Mouse (Mus musculus): ENCODE results near the gene Psmc3. TPM values are rescaled to one million over a fixed set of nuclear protein-coding genes. Genes with fewer than 3 reads are reported as not detected.

Psmc3 gene
- polyA plus RNA-seq, 1 experiment from 2014 or later: 155 TPM

- Histone ChIP-seq H3K9ac (ENCODE audit: low read depth, low read length) (no peak overlapping the region), H3K4me1 (replicated peaks; ENCODE audit: control insufficient read depth, insufficient read depth, low read length) (no peaks in the 10 kb centered on the region), H3K9me3 (ENCODE audit: control insufficient read depth) (no peaks in the 10 kb centered on the region), H3K4me3 (ENCODE audit: low read depth, low read length) (no peak overlapping the region), H3K27me3 (replicated peaks; ENCODE audit: control insufficient read depth, insufficient read depth, low read length) (no peaks in the 10 kb centered on the region), H3K4me2 (replicated peaks; ENCODE audit: low read depth) (no peak overlapping the region), H3K27ac (ENCODE audit: low read depth, low read length) (no peak overlapping the region), H3K36me3 (ENCODE audit: control insufficient read depth, insufficient read depth) (peaks cover 89% of the 10 kb centered on the region)
- TF ChIP-seq CTCF (IDR thresholded peaks at IDR 0.05; ENCODE audit: low read depth): peak; percentile 80
- 77% methylated on average over 10 of the region's 10 CpGs for WGBS
- ATAC-seq: no peak
Measured at GRCm38 (mm10) chr2:91060544-91061355, 6.9 kb downstream of the Psmc3 start.

DNA sequence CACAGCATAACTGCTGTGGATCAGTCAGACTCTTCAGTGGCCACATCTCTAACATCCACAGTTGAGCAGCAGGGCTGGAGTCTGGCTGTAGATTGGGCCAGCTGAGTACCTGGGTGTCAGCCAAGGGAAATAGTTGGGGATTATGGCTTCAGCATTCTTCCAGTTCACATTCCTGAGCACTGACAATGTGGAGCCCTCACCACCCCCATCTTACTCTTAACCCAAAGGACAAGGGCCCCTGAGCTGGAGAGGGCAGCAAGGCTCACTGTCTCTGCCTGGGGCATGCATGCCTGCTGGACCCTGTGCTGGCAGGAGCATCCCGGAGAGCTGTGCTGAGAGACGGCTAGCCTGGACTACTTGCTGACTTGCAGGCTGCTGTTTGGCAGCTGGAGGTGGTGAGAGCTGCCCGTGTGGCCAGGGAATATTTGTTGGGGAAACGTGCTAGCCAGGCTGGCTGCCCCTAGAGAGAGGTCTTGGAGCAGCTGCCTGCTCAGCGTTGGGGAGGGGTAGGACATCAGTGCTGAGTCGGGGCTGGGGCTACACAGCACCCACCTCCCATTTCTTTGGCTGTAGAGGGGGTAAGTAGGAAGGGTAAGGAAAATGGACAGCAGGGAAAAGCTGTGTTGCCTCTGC lies 8.2 kb downstream of the Psmc3 start:
- H3K36me3 ChIP-seq (ENCODE audit: control insufficient read depth, insufficient read depth): peaks cover 77% of the 10 kb centered on the region
- 0 out of 2 replicates have a peak, but pooled peaks have one; percentile 19 for ATAC-seq
- WGBS: 77% methylated on average over 6 of the region's 6 CpGs

DNA sequence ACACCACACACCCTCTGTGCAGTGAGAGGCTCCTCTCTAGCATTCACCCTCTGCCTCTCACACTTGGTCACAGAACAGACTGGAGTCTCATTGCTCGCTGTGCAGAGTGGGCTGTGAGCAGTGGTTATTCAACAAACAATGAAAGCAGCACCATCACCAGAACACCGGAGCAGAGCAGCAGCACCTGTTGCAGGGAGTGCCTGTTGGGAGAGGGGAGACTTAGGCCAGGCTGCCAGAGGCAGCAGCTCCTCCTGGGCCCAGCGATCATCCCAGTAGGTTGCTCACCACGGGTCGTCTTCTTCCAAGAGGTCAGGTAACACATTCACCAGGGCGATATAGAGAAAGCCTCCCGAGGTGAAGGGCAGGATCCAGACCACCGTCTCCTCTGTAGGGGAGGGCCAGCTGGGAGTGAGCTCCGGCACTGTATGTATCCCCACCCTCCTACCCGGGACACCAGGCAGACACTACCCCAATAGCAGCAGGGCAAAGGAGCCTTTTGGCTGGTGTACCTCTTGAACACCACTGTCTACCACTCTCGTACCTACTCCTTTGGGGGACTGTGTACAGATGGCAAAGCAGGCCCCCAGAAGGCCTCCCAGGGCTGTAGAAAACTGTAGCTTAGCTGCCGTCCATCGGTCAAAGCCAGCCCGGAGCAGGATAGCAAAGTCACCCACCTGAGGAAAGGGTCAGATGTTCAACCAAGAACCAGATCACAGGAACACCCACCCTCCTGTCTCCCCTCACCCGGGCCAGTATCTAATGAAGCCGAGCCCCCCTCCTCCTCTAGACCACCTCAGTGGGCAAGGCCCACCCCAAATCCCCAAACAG lies 9.2 kb downstream of the Psmc3 start:
- Histone ChIP-seq H3K4me1 (replicated peaks; ENCODE audit: control insufficient read depth, insufficient read depth, low read length) (no peaks in the 10 kb centered on the region), H3K36me3 (ENCODE audit: control insufficient read depth, insufficient read depth) (peaks cover 66% of the 10 kb centered on the region), H3K9me3 (ENCODE audit: control insufficient read depth) (no peaks in the 10 kb centered on the region), H3K4me3 (ENCODE audit: low read depth, low read length) (no peak overlapping the region), H3K27ac (ENCODE audit: low read depth, low read length) (no peak overlapping the region), H3K27me3 (replicated peaks; ENCODE audit: control insufficient read depth, insufficient read depth, low read length) (no peaks in the 10 kb centered on the region), H3K4me2 (replicated peaks; ENCODE audit: low read depth) (no peak overlapping the region), H3K9ac (ENCODE audit: low read depth, low read length) (no peak overlapping the region)
- no peak for ATAC-seq
- TF ChIP-seq CTCF (IDR thresholded peaks at IDR 0.05; ENCODE audit: low read depth): no peak
- 88% methylated on average over 16 of the region's 16 CpGs for WGBS

More for the DNA sequence above, 8.2 kb downstream of the Psmc3 start:
- peak overlapping the region; percentile 50; the same call in 1 of the 2 replicates for H3K27ac ChIP-seq (ENCODE audit: low read depth, low read length)
- H3K4me1 ChIP-seq (replicated peaks; ENCODE audit: control insufficient read depth, insufficient read depth, low read length): no peaks in the 10 kb centered on the region
- TF ChIP-seq CTCF (IDR thresholded peaks at IDR 0.05; ENCODE audit: low read depth): no peak
- no peaks in the 10 kb centered on the region for H3K9me3 ChIP-seq (ENCODE audit: control insufficient read depth)
- H3K9ac ChIP-seq (ENCODE audit: low read depth, low read length): no peak overlapping the region
- no peak overlapping the region for H3K4me3 ChIP-seq (ENCODE audit: low read depth, low read length)
- H3K4me2 ChIP-seq (replicated peaks; ENCODE audit: low read depth): no peak overlapping the region
- H3K27me3 ChIP-seq (replicated peaks; ENCODE audit: control insufficient read depth, insufficient read depth, low read length): no peaks in the 10 kb centered on the region

- Histone ChIP-seq H3K4me1 (replicated peaks; ENCODE audit: control insufficient read depth, insufficient read depth, low read length) (0 out of 2 replicates have a peak, but pooled peaks cover 2% of the 10 kb centered on the region), H3K27ac (ENCODE audit: low read depth, low read length) (no peak overlapping the region), H3K9me3 (ENCODE audit: control insufficient read depth) (no peaks in the 10 kb centered on the region), H3K9ac (ENCODE audit: low read depth, low read length) (no peak overlapping the region), H3K36me3 (ENCODE audit: control insufficient read depth, insufficient read depth) (peaks cover 54% of the 10 kb centered on the region), H3K4me2 (replicated peaks; ENCODE audit: low read depth) (no peak overlapping the region), H3K4me3 (ENCODE audit: low read depth, low read length) (no peak overlapping the region), H3K27me3 (replicated peaks; ENCODE audit: control insufficient read depth, insufficient read depth, low read length) (no peaks in the 10 kb centered on the region)
- no peak for TF ChIP-seq CTCF (IDR thresholded peaks at IDR 0.05; ENCODE audit: low read depth)
- WGBS: 86% methylated on average over 6 of the region's 6 CpGs
- ATAC-seq: no peak
Measured at GRCm38 (mm10) chr2:91064211-91064610, 10.4 kb downstream of the Psmc3 start.

- H3K4me1 ChIP-seq (replicated peaks; ENCODE audit: control insufficient read depth, insufficient read depth, low read length): 0 out of 2 replicates have a peak, but pooled peaks cover 2% of the 10 kb centered on the region
- H3K27me3 ChIP-seq (replicated peaks; ENCODE audit: control insufficient read depth, insufficient read depth, low read length): no peaks in the 10 kb centered on the region
- H3K4me2 ChIP-seq (replicated peaks; ENCODE audit: low read depth): no peak overlapping the region
- no peak overlapping the region for H3K4me3 ChIP-seq (ENCODE audit: low read depth, low read length)
- H3K36me3 ChIP-seq (ENCODE audit: control insufficient read depth, insufficient read depth): peaks cover 43% of the 10 kb centered on the region
- no peak overlapping the region for H3K27ac ChIP-seq (ENCODE audit: low read depth, low read length)
- no peaks in the 10 kb centered on the region for H3K9me3 ChIP-seq (ENCODE audit: control insufficient read depth)
- ATAC-seq: no peak
- peak; percentile 83 for TF ChIP-seq CTCF (IDR thresholded peaks at IDR 0.05; ENCODE audit: low read depth)
- WGBS: 60% methylated on average over 3 of the region's 3 CpGs
- H3K9ac ChIP-seq (ENCODE audit: low read depth, low read length): no peak overlapping the region
Measured at GRCm38 (mm10) chr2:91065544-91065943, 11.7 kb downstream of the Psmc3 start.

- no peak for ATAC-seq
- H3K9ac ChIP-seq (ENCODE audit: low read depth, low read length): no peak overlapping the region
- H3K36me3 ChIP-seq (ENCODE audit: control insufficient read depth, insufficient read depth): peaks cover 35% of the 10 kb centered on the region
- 0 out of 2 replicates have a peak, but pooled peaks cover 2% of the 10 kb centered on the region for H3K4me1 ChIP-seq (replicated peaks; ENCODE audit: control insufficient read depth, insufficient read depth, low read length)
- no peaks in the 10 kb centered on the region for H3K27me3 ChIP-seq (replicated peaks; ENCODE audit: control insufficient read depth, insufficient read depth, low read length)
- 83% methylated on average over 3 of the region's 3 CpGs for WGBS
- no peak for TF ChIP-seq CTCF (IDR thresholded peaks at IDR 0.05; ENCODE audit: low read depth)
- H3K4me2 ChIP-seq (replicated peaks; ENCODE audit: low read depth): no peak overlapping the region
- H3K4me3 ChIP-seq (ENCODE audit: low read depth, low read length): no peak overlapping the region
- no peak overlapping the region for H3K27ac ChIP-seq (ENCODE audit: low read depth, low read length)
- no peaks in the 10 kb centered on the region for H3K9me3 ChIP-seq (ENCODE audit: control insufficient read depth)
Measured at GRCm38 (mm10) chr2:91066455-91066854, 12.6 kb downstream of the Psmc3 start.

Data from intestine, postnatal 0 days (tissue).